Mouse (Mus musculus) small intestine, adult 2 months (tissue): Measurements from ENCODE around the gene Hyal1. TPM values are rescaled to one million over a fixed set of nuclear protein-coding genes. Genes with fewer than 3 reads are reported as not detected.
A peak's percentile ranks its signal among the peaks of the same experiment; 100 is the strongest.

ENCODE experiments used
- H3K27ac ChIP-seq: fragments of 200-500 bp; 2 replicates; pipeline ENCODE4 v1.5.1; 2012; ENCODE audit warnings: low read depth, low read length, control low read depth, inconsistent platforms; ENCODE audit not compliant: insufficient read depth
- H3K27me3 ChIP-seq: fragments of 200-500 bp; 2 replicates; pipeline ENCODE4 v1.6.1; 2012; ENCODE audit warnings: mild to moderate bottlenecking, moderate library complexity, low read length, inconsistent platforms; ENCODE audit not compliant: control insufficient read depth, insufficient read depth
- H3K36me3 ChIP-seq: fragments of 200-500 bp; 2 replicates; pipeline ENCODE4 v1.6.1; 2012; ENCODE audit warnings: mild to moderate bottlenecking, low read length, control low read depth, inconsistent platforms; ENCODE audit not compliant: control insufficient read depth, insufficient read depth
- H3K4me1 ChIP-seq: fragments of 200-500 bp; 2 replicates; pipeline ENCODE4 v1.6.1; 2012; ENCODE audit warnings: low read length, inconsistent platforms, mixed read lengths; ENCODE audit not compliant: control insufficient read depth, insufficient read depth, insufficient read length
- H3K4me3 ChIP-seq: fragments of 200-500 bp; 2 replicates; pipeline ENCODE4 v1.5.1; 2012; ENCODE audit warnings: low read depth, mild to moderate bottlenecking, control low read depth, inconsistent platforms, low read length, moderate library complexity
- CTCF ChIP-seq: fragments of 200-500 bp; IDR thresholded peaks from 2 replicates; pipeline ENCODE4 v1.5.1; 2012; ENCODE audit warnings: low read depth, mild to moderate bottlenecking, control low read depth, inconsistent platforms, low read length, moderate library complexity, mixed read lengths; ENCODE audit not compliant: insufficient replicate concordance, insufficient read length; ENCODE audit errors: extremely low read depth
- POLR2A ChIP-seq: fragments of 200-500 bp; IDR thresholded peaks from 2 replicates; pipeline ENCODE4 v1.6.1; 2012; ENCODE audit warnings: low read depth, mild to moderate bottlenecking, control low read depth, inconsistent platforms, low read length, moderate library complexity
- WGBS: fragments of 180-500 bp; shearing (Covaris S2); methylation state at CpG from one replicate; pipeline ENCODE4 v1.1.7; 2018; 5-methylcytosine and 5-hydroxymethylcytosine counted together
- polyA plus RNA-seq: library from polyadenylated mRNA; depleted of rRNA; stranded (reverse); fragments of >200 nt; gene quantifications from 2 replicates; pipeline ENCODE4 v1.2.3, GENCODE M21; 2012

Hyal1 gene
- polyA plus RNA-seq, 1 experiment: 2.6 TPM

DNA sequence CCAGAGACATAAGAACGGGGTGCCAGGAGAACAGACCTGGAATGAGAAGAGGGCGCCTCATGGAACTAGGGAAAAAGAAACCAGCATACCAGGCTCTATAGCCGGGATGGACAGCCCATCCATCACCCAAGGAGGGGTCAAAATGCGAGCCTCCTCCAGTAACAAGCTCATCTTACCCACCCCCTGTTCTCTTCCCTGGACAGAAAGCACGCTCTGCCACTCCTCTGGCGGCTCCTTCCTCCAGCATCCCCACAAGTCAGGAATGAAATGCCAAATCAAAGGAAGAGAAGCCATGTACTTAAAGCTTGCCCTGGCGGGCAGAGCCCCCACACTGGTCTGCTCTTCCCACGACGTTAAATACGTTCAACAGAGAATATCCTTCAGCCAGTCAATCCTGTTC is 35.7 kb upstream of the Hyal1 start:
- TF ChIP-seq CTCF (no peak), POLR2A (no peak)
- H3K36me3 ChIP-seq: peaks cover 31% of the 10 kb centered on the region
- H3K27me3 ChIP-seq: no peaks in the 10 kb centered on the region
- 35% methylated on average over 10 of the region's 10 CpGs for WGBS
- H3K4me3 ChIP-seq: no peak overlapping the region
- H3K27ac ChIP-seq: no peak overlapping the region
- H3K4me1 ChIP-seq: peaks cover 12% of the 10 kb centered on the region

DNA sequence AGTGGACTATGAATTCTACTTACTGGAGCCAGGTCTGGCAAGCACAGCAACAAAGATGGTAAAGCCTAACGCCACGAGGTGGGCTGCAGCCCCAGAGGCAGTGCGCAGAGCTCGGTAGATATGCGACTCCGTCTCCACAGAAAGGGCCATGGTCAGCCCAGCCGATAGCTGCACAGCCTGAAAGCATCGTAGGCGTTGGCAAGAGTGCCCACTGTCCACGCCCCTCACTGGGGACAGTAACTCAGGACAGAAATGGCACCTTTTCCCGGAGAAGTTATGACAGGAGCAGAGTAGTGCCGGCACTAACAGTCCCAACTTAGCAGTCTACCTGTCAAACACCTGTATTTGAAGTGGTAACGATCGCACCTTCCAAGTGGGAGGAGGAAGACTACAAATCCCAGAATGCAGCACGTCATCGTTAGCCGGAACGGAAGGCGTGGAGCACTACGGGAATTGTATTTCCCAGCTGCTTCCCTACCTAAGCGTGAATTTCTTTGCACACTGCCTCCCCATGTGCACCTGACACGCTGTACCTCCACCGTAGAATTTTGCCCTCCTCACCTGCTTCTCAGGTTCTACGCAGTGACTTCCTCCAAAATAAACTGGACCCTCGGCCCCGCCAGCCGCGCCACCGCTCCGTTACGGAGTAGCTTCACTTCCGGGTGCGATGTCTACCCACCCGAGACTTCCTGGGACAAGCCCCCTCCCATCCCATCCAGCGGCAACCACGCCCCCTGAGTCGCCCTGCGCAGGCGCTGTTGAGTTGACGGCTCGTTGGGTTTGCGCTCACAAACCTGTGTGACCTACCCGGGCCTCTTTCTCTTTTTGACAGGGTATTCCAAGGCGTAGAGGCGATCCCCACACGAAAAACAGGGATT is 35.0 kb upstream of the Hyal1 start, which contains the start of the genes Cyb561d2 and Nprl2:
Gene Cyb561d2, minus strand, starts transcription at position 720 of the 878 bp plus-strand sequence.
Gene Nprl2, plus strand, starts transcription at position 753 of the 878 bp plus-strand sequence.
- H3K27ac ChIP-seq: peak within 1 kb of the TSS; percentile 41
- TF ChIP-seq CTCF: no peak
- TF ChIP-seq POLR2A: 0 out of 2 replicates have a peak, but pooled peaks have one; percentile 10
- WGBS: under 1% methylated on average over 46 of the region's 46 CpGs
- H3K4me3 ChIP-seq: peak within 1 kb of the TSS; percentile 76
- H3K27me3 ChIP-seq: no peaks in the 10 kb centered on the region
- H3K36me3 ChIP-seq: peaks cover 31% of the 10 kb centered on the region
- peaks cover 8% of the 10 kb centered on the region for H3K4me1 ChIP-seq

DNA sequence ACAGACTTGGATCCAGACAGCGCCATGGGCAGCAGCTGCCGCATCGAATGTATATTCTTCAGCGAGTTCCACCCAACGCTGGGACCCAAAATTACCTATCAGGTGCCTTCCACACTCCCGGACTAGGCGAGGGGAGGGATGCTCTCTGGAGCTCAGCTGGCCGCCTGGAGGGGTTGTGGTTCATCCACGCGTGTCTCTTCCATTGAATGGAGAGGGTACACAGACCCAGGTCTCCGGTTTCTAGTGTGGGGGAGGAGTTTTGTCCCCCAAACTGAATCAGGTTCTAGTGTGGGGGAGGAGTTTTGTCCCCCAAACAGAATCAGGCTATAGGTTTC is 34.4 kb upstream of the Hyal1 start:
- Histone ChIP-seq H3K4me1 (peaks cover 12% of the 10 kb centered on the region), H3K4me3 (peak overlapping the region; percentile 76), H3K36me3 (peaks cover 31% of the 10 kb centered on the region), H3K27ac (no peak overlapping the region), H3K27me3 (no peaks in the 10 kb centered on the region)
- TF ChIP-seq CTCF: no peak
- no peak for TF ChIP-seq POLR2A
- under 1% methylated on average over 11 of the region's 11 CpGs for WGBS

DNA sequence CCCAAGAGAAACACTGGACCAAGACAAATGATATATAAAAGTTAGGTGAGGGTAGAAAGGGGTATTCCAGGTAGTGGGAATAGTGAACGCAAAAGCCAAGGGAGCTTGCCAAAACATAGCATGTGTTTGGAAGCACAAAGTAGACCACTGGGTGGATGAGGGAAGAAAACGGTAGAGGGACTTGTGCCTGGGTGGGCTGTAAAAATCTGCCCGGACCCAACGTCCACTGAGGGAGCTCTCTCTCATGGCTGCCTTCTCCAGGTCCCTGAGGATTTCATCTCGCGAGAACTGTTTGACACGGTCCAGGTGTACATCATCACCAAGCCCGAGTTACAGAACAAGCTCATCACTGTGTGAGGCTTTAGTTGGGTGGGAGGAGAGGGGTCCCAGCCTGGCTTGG is 34.0 kb upstream of the Hyal1 start:
- no peak overlapping the region for H3K4me3 ChIP-seq
- TF ChIP-seq POLR2A (no peak), CTCF (no peak)

DNA sequence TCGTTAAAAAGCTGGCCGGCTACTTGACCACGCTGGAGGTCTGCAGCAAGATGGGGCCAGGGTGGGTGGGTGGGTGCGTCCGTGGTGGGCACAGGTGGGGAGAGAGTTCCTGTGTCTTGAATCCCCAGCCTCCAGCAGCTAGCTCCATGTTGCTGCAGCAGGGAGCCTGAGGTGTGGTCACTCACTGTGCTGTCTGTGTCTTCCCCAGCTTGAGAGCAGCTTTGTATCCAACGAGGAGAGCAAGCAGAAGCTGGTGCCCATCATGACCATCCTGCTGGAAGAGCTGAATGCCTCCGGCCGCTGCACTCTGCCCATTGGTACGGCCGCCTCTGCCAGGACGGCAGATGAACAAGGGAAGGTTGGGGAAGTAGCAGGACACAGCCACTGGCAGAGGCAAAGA is 33.4 kb upstream of the Hyal1 start:
- Histone ChIP-seq H3K27ac (no peak overlapping the region), H3K27me3 (no peaks in the 10 kb centered on the region), H3K4me3 (no peak overlapping the region), H3K4me1 (peaks cover 15% of the 10 kb centered on the region), H3K36me3 (peaks cover 23% of the 10 kb centered on the region)
- WGBS: 85% methylated on average over 11 of the region's 11 CpGs
- TF ChIP-seq CTCF: no peak
- TF ChIP-seq POLR2A: no peak

More for the DNA sequence above, 34.0 kb upstream of the Hyal1 start:
- H3K27me3 ChIP-seq: no peaks in the 10 kb centered on the region
- H3K36me3 ChIP-seq: peaks cover 29% of the 10 kb centered on the region
- H3K27ac ChIP-seq: no peak overlapping the region
- 45% methylated on average over 8 of the region's 8 CpGs for WGBS
- peaks cover 15% of the 10 kb centered on the region for H3K4me1 ChIP-seq

DNA sequence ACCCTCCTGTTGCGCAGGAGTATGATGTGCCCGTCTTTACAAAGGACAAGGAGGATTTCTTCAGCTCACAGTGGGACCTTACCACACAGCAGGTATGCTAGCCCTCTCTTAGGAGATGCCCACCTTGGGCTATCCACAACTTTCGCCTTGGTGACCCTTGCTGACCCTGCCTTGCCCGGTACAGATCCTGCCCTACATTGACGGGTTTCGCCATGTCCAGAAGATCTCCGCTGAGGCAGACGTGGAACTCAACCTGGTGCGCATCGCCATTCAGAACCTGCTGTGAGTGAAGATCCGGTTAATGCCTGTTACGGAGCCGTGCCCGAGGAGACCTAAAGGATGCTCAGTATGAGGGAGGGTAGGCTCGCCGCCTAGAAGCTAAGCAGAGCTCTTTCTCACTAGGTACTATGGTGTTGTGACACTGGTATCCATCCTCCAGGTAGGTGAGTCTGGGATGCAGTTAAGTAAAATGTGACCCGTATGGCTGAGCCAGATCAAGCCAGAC is 32.5 kb upstream of the Hyal1 start:
- Histone ChIP-seq H3K27me3 (no peaks in the 10 kb centered on the region), H3K4me3 (no peak overlapping the region), H3K27ac (no peak overlapping the region), H3K36me3 (peaks cover 15% of the 10 kb centered on the region), H3K4me1 (peaks cover 15% of the 10 kb centered on the region)
- TF ChIP-seq POLR2A (no peak), CTCF (no peak)
- 97% methylated on average over 17 of the region's 17 CpGs for WGBS

DNA sequence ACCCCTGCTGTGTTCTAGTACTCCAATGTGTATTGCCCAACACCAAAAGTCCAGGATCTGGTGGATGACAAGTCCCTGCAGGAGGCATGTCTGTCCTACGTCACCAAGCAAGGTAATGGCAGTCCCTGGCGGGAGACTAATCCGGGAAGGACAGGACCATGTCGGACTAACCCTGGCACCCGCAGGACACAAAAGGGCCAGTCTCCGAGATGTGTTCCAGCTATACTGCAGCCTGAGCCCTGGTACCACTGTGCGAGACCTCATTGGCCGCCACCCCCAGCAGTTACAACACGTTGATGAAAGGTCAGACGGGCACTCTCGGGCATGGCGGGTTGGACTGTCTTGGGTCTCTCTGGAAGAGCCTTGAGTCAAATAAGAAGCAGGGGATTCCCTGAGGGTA is 32.0 kb upstream of the Hyal1 start:
- no peaks in the 10 kb centered on the region for H3K27me3 ChIP-seq
- peaks cover 10% of the 10 kb centered on the region; the same call in 1 of the 2 replicates for H3K36me3 ChIP-seq
- no peak overlapping the region for H3K4me3 ChIP-seq
- H3K27ac ChIP-seq: no peak overlapping the region
- TF ChIP-seq POLR2A: no peak
- no peak for TF ChIP-seq CTCF
- WGBS: 90% methylated on average over 12 of the region's 12 CpGs
- peaks cover 15% of the 10 kb centered on the region for H3K4me1 ChIP-seq
